In genomic region chr14:41146035-41146434, GRCm38 (mm10) we compare ENCODE assay signal across 32 mouse cellular contexts. TPM values are rescaled to one million over a fixed set of nuclear protein-coding genes. Genes with fewer than 3 reads are reported as not detected.
A peak's percentile ranks its signal among the peaks of the same experiment; 100 is the strongest.
DNase-seq lines count a peak whose midpoint lies in the region; ATAC-seq lines count a peak whose summit lies in the region.
"Had no signal": no experiment of that assay in that cellular context is flagged by ENCODE, and none has a peak within 500 bp of the region (broad histone marks: within the 10 kb centered on the region; RNA-seq: fewer than 3 reads in every experiment).

No protein-coding gene starts in this region.

- no peaks in the 10 kb centered on the region for H3K27me3 ChIP-seq in embryonic facial prominence, embryonic 14.5 days (replicated peaks; ENCODE audit: control insufficient read depth, insufficient read depth, low read length)
- no peaks in the 10 kb centered on the region for H3K27me3 ChIP-seq in embryonic facial prominence, embryonic 10.5 days (replicated peaks; ENCODE audit: low read depth, poor library complexity, severe bottlenecking)
- no peaks in the 10 kb centered on the region for H3K27me3 ChIP-seq in lung, embryonic 16.5 days (ENCODE audit: control insufficient read depth, insufficient read depth, low read depth, low read length)
- H3K27me3 ChIP-seq: embryonic facial prominence, embryonic 13.5 days; forebrain, embryonic 13.5 days; hindbrain, embryonic 12.5 days; hindbrain, embryonic 15.5 days had no signal

- H3K9ac ChIP-seq in embryonic facial prominence, embryonic 14.5 days (ENCODE audit: low read depth, low read length): no peak overlapping the region
- H3K9ac ChIP-seq in lung, embryonic 16.5 days (ENCODE audit: low read length): no peak overlapping the region
- H3K9ac ChIP-seq: embryonic facial prominence, embryonic 13.5 days; forebrain, embryonic 13.5 days; hindbrain, embryonic 12.5 days; hindbrain, embryonic 15.5 days had no signal

- H3K9me3 ChIP-seq in embryonic facial prominence, embryonic 14.5 days (ENCODE audit: control insufficient read depth, low read length): no peaks in the 10 kb centered on the region
- no peaks in the 10 kb centered on the region for H3K9me3 ChIP-seq in embryonic facial prominence, embryonic 10.5 days
- H3K9me3 ChIP-seq in lung, embryonic 16.5 days (ENCODE audit: control insufficient read depth, low read length): no peaks in the 10 kb centered on the region
- H3K9me3 ChIP-seq: embryonic facial prominence, embryonic 13.5 days; forebrain, embryonic 10.5 days; forebrain, embryonic 13.5 days; hindbrain, embryonic 12.5 days; hindbrain, embryonic 15.5 days had no signal

- no peak overlapping the region for H3K4me2 ChIP-seq in embryonic facial prominence, embryonic 14.5 days (ENCODE audit: low read depth, low read length)
- H3K4me2 ChIP-seq in lung, embryonic 16.5 days (ENCODE audit: low read depth, low read length): no peak overlapping the region
- H3K4me2 ChIP-seq: embryonic facial prominence, embryonic 13.5 days; forebrain, embryonic 13.5 days; heart, embryonic 11.5 days; hindbrain, embryonic 12.5 days; hindbrain, embryonic 15.5 days had no signal

- DNase-seq in embryonic facial prominence, embryonic 14.5 days (ENCODE audit: low spot score): peak; percentile 19
- DNase-seq in embryonic facial prominence, embryonic 10.5 days (ENCODE audit: low spot score): no peak
- DNase-seq in lung, postnatal 14 days: peak; percentile 39
- DNase-seq in lung, postnatal 4 days: peak; percentile 44 to 50
- DNase-seq in heart, adult 18-20 months: no peak
- no peak for DNase-seq in cerebellum, postnatal 36 days
- no peak for DNase-seq in ovary, adult 18-20 months (ENCODE audit: low spot score)
- DNase-seq: adrenal gland, adult 8-10 months; adrenal gland, postnatal 25 days; cerebellum, adult 18-20 months; cerebellum, adult 9-10 months; cerebellum, postnatal 14 days; gastrocnemius, postnatal 10 days; gastrocnemius, postnatal 36 days had no signal

- 49% methylated on average over 6 of the region's 6 CpGs for WGBS in embryonic facial prominence, embryonic 14.5 days
- WGBS in embryonic facial prominence, embryonic 10.5 days: 77% methylated on average over 6 of the region's 6 CpGs
- 41% methylated on average over 6 of the region's 6 CpGs for WGBS in lung, embryonic 16.5 days

- no peak overlapping the region for H3K27ac ChIP-seq in embryonic facial prominence, embryonic 14.5 days (replicated peaks; ENCODE audit: low read depth, low read length)
- no peak overlapping the region for H3K27ac ChIP-seq in embryonic facial prominence, embryonic 10.5 days (replicated peaks)
- no peak overlapping the region for H3K27ac ChIP-seq in lung, embryonic 16.5 days (ENCODE audit: low read length)
- H3K27ac ChIP-seq: embryonic facial prominence, embryonic 13.5 days; forebrain, embryonic 10.5 days; forebrain, embryonic 13.5 days; hindbrain, embryonic 12.5 days; hindbrain, embryonic 15.5 days had no signal

- H3K36me3 ChIP-seq in embryonic facial prominence, embryonic 14.5 days (ENCODE audit: control insufficient read depth, insufficient read depth, low read length): no peaks in the 10 kb centered on the region
- no peaks in the 10 kb centered on the region for H3K36me3 ChIP-seq in embryonic facial prominence, embryonic 10.5 days (replicated peaks)
- H3K36me3 ChIP-seq in lung, embryonic 16.5 days (ENCODE audit: control insufficient read depth, insufficient read depth, low read length): no peaks in the 10 kb centered on the region
- H3K36me3 ChIP-seq: embryonic facial prominence, embryonic 13.5 days; forebrain, embryonic 10.5 days; hindbrain, embryonic 12.5 days; hindbrain, embryonic 15.5 days had no signal

- no peaks in the 10 kb centered on the region for H3K4me1 ChIP-seq in embryonic facial prominence, embryonic 14.5 days (ENCODE audit: control insufficient read depth, insufficient read depth, low read length)
- H3K4me1 ChIP-seq in embryonic facial prominence, embryonic 10.5 days: no peaks in the 10 kb centered on the region
- no peaks in the 10 kb centered on the region for H3K4me1 ChIP-seq in lung, embryonic 16.5 days (replicated peaks; ENCODE audit: control insufficient read depth, insufficient read depth, low read length)
- H3K4me1 ChIP-seq: embryonic facial prominence, embryonic 13.5 days; forebrain, embryonic 10.5 days; forebrain, embryonic 13.5 days; hindbrain, embryonic 12.5 days; hindbrain, embryonic 15.5 days had no signal

- ATAC-seq in embryonic facial prominence, embryonic 14.5 days (ENCODE audit: low read depth): no peak
- ATAC-seq in lung, embryonic 16.5 days (ENCODE audit: low read depth): peak; percentile 90
- ATAC-seq: activated CD4-positive, CD25-positive, alpha-beta regulatory T cell, adult 4 months; forebrain, embryonic 13.5 days; forebrain, embryonic 16.5 days had no signal

- no peak overlapping the region for H3K4me3 ChIP-seq in embryonic facial prominence, embryonic 14.5 days (ENCODE audit: low read depth, low read length)
- no peak overlapping the region for H3K4me3 ChIP-seq in embryonic facial prominence, embryonic 10.5 days
- no peak overlapping the region for H3K4me3 ChIP-seq in lung, embryonic 16.5 days (ENCODE audit: low read length)
- H3K4me3 ChIP-seq: embryonic facial prominence, embryonic 13.5 days; forebrain, embryonic 10.5 days; forebrain, embryonic 13.5 days; hindbrain, embryonic 12.5 days; hindbrain, embryonic 15.5 days had no signal

RNA-seq across cellular contexts. Expression of gene Mbl1, which starts 5.2 kb away (rescaled TPM):
- polyA plus RNA-seq in embryonic facial prominence, embryonic 14.5 days (2014; fragmentation: Nextera tagmentation; extraction: Ambion mirVana): not detected in 2 replicates
- not detected in 2 replicates for polyA plus RNA-seq in embryonic facial prominence, embryonic 10.5 days (2016; fragmentation: Nextera tagmentation; extraction: Ambion mirVana)
- 0.31 and 0.39 TPM in 2 replicates for polyA plus RNA-seq in lung, embryonic 16.5 days (2015; fragmentation: Nextera tagmentation; extraction: Ambion mirVana)
- total RNA-seq in heart, adult 18-20 months (2021): not detected
- total RNA-seq: adrenal gland, adult 8-10 months; adrenal gland, postnatal 25 days; common myeloid progenitor, adult 5-6 weeks; ES-E14; gastrocnemius, adult 18-20 months; gastrocnemius, postnatal 36 days; granulocyte monocyte progenitor cell, adult 5-6 weeks; heart, adult 8-10 months; heart, postnatal 25 days; hematopoietic stem cell, adult 5-6 weeks had no signal
- polyA plus RNA-seq: activated CD4-positive, CD25-positive, alpha-beta regulatory T cell, adult 4 months; embryonic facial prominence, embryonic 13.5 days; forebrain, embryonic 10.5 days; forebrain, embryonic 13.5 days; forebrain, embryonic 16.5 days; heart, embryonic 11.5 days; heart, embryonic 14.5 days; heart, postnatal 0 days; hindbrain, embryonic 12.5 days; hindbrain, embryonic 15.5 days had no signal

RNA-seq across cellular contexts. Expression of gene Sftpa1, which starts 14.5 kb away (rescaled TPM):
- not detected in 2 replicates for polyA plus RNA-seq in embryonic facial prominence, embryonic 14.5 days (2014; fragmentation: Nextera tagmentation; extraction: Ambion mirVana)
- not detected in 2 replicates for polyA plus RNA-seq in embryonic facial prominence, embryonic 10.5 days (2016; fragmentation: Nextera tagmentation; extraction: Ambion mirVana)
- 225 and 310 TPM in 2 replicates for polyA plus RNA-seq in lung, embryonic 16.5 days (2015; fragmentation: Nextera tagmentation; extraction: Ambion mirVana)
- total RNA-seq in heart, adult 18-20 months (2021): 1 to 10 TPM in 1 of 2 experiments, not detected in 1; 6.4 TPM
- total RNA-seq: common myeloid progenitor, adult 5-6 weeks; ES-E14; gastrocnemius, adult 18-20 months; gastrocnemius, postnatal 10 days; gastrocnemius, postnatal 36 days; granulocyte monocyte progenitor cell, adult 5-6 weeks; hematopoietic stem cell, adult 5-6 weeks had no signal
- polyA plus RNA-seq: activated CD4-positive, CD25-positive, alpha-beta regulatory T cell, adult 4 months; embryonic facial prominence, embryonic 13.5 days; forebrain, embryonic 10.5 days; forebrain, embryonic 13.5 days; forebrain, embryonic 16.5 days; hindbrain, embryonic 12.5 days; hindbrain, embryonic 15.5 days had no signal

RNA-seq across cellular contexts. Expression of gene Sftpd, which starts 38.9 kb away (rescaled TPM):
- 0.26 and 0.39 TPM in 2 replicates for polyA plus RNA-seq in embryonic facial prominence, embryonic 14.5 days (2014; fragmentation: Nextera tagmentation; extraction: Ambion mirVana)
- not detected in 2 replicates for polyA plus RNA-seq in embryonic facial prominence, embryonic 10.5 days (2016; fragmentation: Nextera tagmentation; extraction: Ambion mirVana)
- polyA plus RNA-seq in lung, embryonic 16.5 days (2015; fragmentation: Nextera tagmentation; extraction: Ambion mirVana): 3.3 and 6.7 TPM in 2 replicates
- under 1 TPM in 1 of 2 experiments, not detected in 1; 0.67 TPM for total RNA-seq in heart, adult 18-20 months (2021)
- total RNA-seq: adrenal gland, adult 8-10 months; adrenal gland, postnatal 25 days; common myeloid progenitor, adult 5-6 weeks; gastrocnemius, adult 18-20 months; gastrocnemius, postnatal 10 days; gastrocnemius, postnatal 36 days; granulocyte monocyte progenitor cell, adult 5-6 weeks; heart, adult 8-10 months; heart, postnatal 25 days; hematopoietic stem cell, adult 5-6 weeks had no signal
- polyA plus RNA-seq: activated CD4-positive, CD25-positive, alpha-beta regulatory T cell, adult 4 months; embryonic facial prominence, embryonic 13.5 days; forebrain, embryonic 10.5 days; forebrain, embryonic 13.5 days; forebrain, embryonic 16.5 days; heart, embryonic 11.5 days; heart, embryonic 14.5 days; hindbrain, embryonic 12.5 days; hindbrain, embryonic 15.5 days had no signal

RNA-seq across cellular contexts. Expression of gene Mat1a, which starts 41.2 kb away (rescaled TPM):
- polyA plus RNA-seq in embryonic facial prominence, embryonic 14.5 days (2014; fragmentation: Nextera tagmentation; extraction: Ambion mirVana): 0.15 and 0.20 TPM in 2 replicates
- polyA plus RNA-seq in embryonic facial prominence, embryonic 10.5 days (2016; fragmentation: Nextera tagmentation; extraction: Ambion mirVana): not detected in 2 replicates
- polyA plus RNA-seq in lung, embryonic 16.5 days (2015; fragmentation: Nextera tagmentation; extraction: Ambion mirVana): 6.7 and 9.5 TPM in 2 replicates
- total RNA-seq in heart, adult 18-20 months (2021): not detected
- total RNA-seq: adrenal gland, postnatal 25 days; common myeloid progenitor, adult 5-6 weeks; granulocyte monocyte progenitor cell, adult 5-6 weeks; heart, postnatal 25 days; hematopoietic stem cell, adult 5-6 weeks had no signal
- polyA plus RNA-seq: activated CD4-positive, CD25-positive, alpha-beta regulatory T cell, adult 4 months; embryonic facial prominence, embryonic 13.5 days; forebrain, embryonic 10.5 days; forebrain, embryonic 13.5 days; forebrain, embryonic 16.5 days; hindbrain, embryonic 12.5 days; hindbrain, embryonic 15.5 days had no signal

Comparison
In these comparisons a context has a peak if more than half of its experiments do, and no peak if none do; other contexts are left out.
1. DNase-seq: peak in embryonic facial prominence, embryonic 14.5 days (single experiment), lung, postnatal 14 days (single experiment) and lung, postnatal 4 days (2 of 2); none in embryonic facial prominence, embryonic 10.5 days (single experiment), heart, adult 18-20 months (0 of 2), cerebellum, postnatal 36 days (0 of 2) and ovary, adult 18-20 months (single experiment).
2. RNA of gene Sftpa1, which starts 14.5 kb away (polyA plus RNA-seq): 225 to 310 TPM in lung, embryonic 16.5 days; not detected in embryonic facial prominence, embryonic 14.5 days and not detected in embryonic facial prominence, embryonic 10.5 days; every median in the first group is over 100 times any median in the second.